Mouse (Mus musculus) CH12.LX (cell line): ENCODE measurements around the gene Skap1. TPM values are rescaled to one million over a fixed set of nuclear protein-coding genes. Genes with fewer than 3 reads are reported as not detected.

ENCODE experiments used
- DNase-seq: peaks from one replicate; pipeline ENCODE4 v3.0.0-alpha.2; 2013; ENCODE audit errors: extremely low read depth
- H3K27ac ChIP-seq: 2 replicates; pipeline ENCODE4 v1.5.1; 2012; ENCODE audit warnings: low read depth, mild to moderate bottlenecking, control low read depth, moderate library complexity; ENCODE audit not compliant: insufficient read depth
- H3K27me3 ChIP-seq: replicated peaks from 2 replicates; pipeline ENCODE3; 2012; ENCODE audit warnings: inconsistent platforms
- H3K36me3 ChIP-seq, 2 experiments: replicated peaks in 1 of 2; 2 replicates each; pipeline versions ENCODE3 to v1.6.1; 2012; ENCODE audit warnings: inconsistent platforms in 1 of 2, low read length in 1 of 2, mild to moderate bottlenecking in 1 of 2, mixed read lengths in 1 of 2, moderate library complexity in 1 of 2; ENCODE audit not compliant: control insufficient read depth in 1 of 2, insufficient read depth in 1 of 2
- H3K4me1 ChIP-seq, 2 experiments: 2 replicates each; pipeline ENCODE4 v1.6.1; 2012; ENCODE audit warnings: inconsistent platforms in 1 of 2, moderate library complexity in 1 of 2; ENCODE audit not compliant: insufficient read depth in 2 of 2, control insufficient read depth in 1 of 2
- H3K4me2 ChIP-seq: 2 replicates; pipeline ENCODE4 v1.6.1; 2012; ENCODE audit warnings: low read depth, mild to moderate bottlenecking, control low read depth; ENCODE audit not compliant: poor library complexity, insufficient read depth, severe bottlenecking
- H3K4me3 ChIP-seq, 3 experiments: fragments of 150-350 bp in 1 of 3; sonication (generic) in 1 of 3; replicated peaks in 1 of 3; 2 replicates each; pipeline versions ENCODE3 to v1.5.1; 2011 to 2012; ENCODE audit warnings: low read depth in 2 of 3, low read length in 2 of 3, mild to moderate bottlenecking in 2 of 3, moderate library complexity in 2 of 3, control low read depth in 1 of 3, improper control_type of control experiment in 1 of 3, inconsistent platforms in 1 of 3, mixed read lengths in 1 of 3; ENCODE audit not compliant: poor library complexity in 1 of 3
- H3K79me2 ChIP-seq: replicated peaks from 2 replicates; pipeline ENCODE4 v1.6.1; 2012; ENCODE audit warnings: mild to moderate bottlenecking, moderate library complexity; ENCODE audit not compliant: control insufficient read depth, poor library complexity, insufficient read depth, severe bottlenecking; ENCODE audit errors: extremely low read depth
- H3K9ac ChIP-seq: 2 replicates; pipeline ENCODE4 v1.6.1; 2012; ENCODE audit warnings: low read depth, mild to moderate bottlenecking, control low read depth, moderate library complexity; ENCODE audit not compliant: insufficient read depth
- H3K9me3 ChIP-seq: replicated peaks from 2 replicates; pipeline ENCODE3; 2012; ENCODE audit warnings: low read length, inconsistent platforms, mixed read lengths
- BHLHE40 ChIP-seq: IDR thresholded peaks from 2 replicates; pipeline ENCODE4 v1.6.1; 2011; ENCODE audit warnings: mild to moderate bottlenecking, low read depth, low read length, improper control_type of control experiment
- CHD1 ChIP-seq: IDR thresholded peaks from 2 replicates; pipeline ENCODE4 v1.6.1; 2012; ENCODE audit warnings: low read depth, low read length, improper control_type of control experiment, inconsistent platforms
- CHD2 ChIP-seq: IDR thresholded peaks from 2 replicates; pipeline ENCODE4 v1.6.1; 2011; ENCODE audit warnings: low read length, improper control_type of control experiment
- CTCF ChIP-seq, 2 experiments: IDR thresholded peaks in 1 of 2; conservative IDR thresholded peaks in 1 of 2; 2 replicates each; pipeline ENCODE4 v1.5.1; 2011 to 2012; ENCODE audit warnings: low read depth in 2 of 2, low read length in 2 of 2, improper control_type of control experiment in 1 of 2, inconsistent platforms in 1 of 2, mild to moderate bottlenecking in 1 of 2, moderate library complexity in 1 of 2
- E2F4 ChIP-seq: IDR thresholded peaks from 2 replicates; pipeline ENCODE4 v1.6.1; 2011; ENCODE audit warnings: low read depth, low read length, improper control_type of control experiment; ENCODE audit not compliant: insufficient replicate concordance
- ELF1 ChIP-seq: IDR thresholded peaks from 2 replicates; pipeline ENCODE4 v1.6.1; 2014; ENCODE audit warnings: low read depth, mild to moderate bottlenecking, inconsistent platforms, low read length, improper control_type of control experiment
- EP300 ChIP-seq: IDR thresholded peaks from 2 replicates; pipeline ENCODE4 v1.6.1; 2011; ENCODE audit warnings: low read length, improper control_type of control experiment
- ETS1 ChIP-seq: conservative IDR thresholded peaks from 2 replicates; pipeline ENCODE4 v1.6.1; 2012; ENCODE audit warnings: low read depth, mild to moderate bottlenecking, inconsistent platforms, low read length, improper control_type of control experiment, moderate library complexity
- GABPA ChIP-seq: IDR thresholded peaks from 2 replicates; pipeline ENCODE4 v1.6.1; 2012; ENCODE audit warnings: low read depth, low read length, improper control_type of control experiment, inconsistent platforms; ENCODE audit not compliant: insufficient replicate concordance
- HCFC1 ChIP-seq: IDR thresholded peaks from 2 replicates; pipeline ENCODE4 v1.6.1; 2012; ENCODE audit warnings: low read depth, mild to moderate bottlenecking, inconsistent platforms, low read length, improper control_type of control experiment
- IRF4 ChIP-seq: IDR thresholded peaks from 2 replicates; pipeline ENCODE4 v1.6.1; 2014; ENCODE audit warnings: low read depth, mild to moderate bottlenecking, inconsistent platforms, low read length, improper control_type of control experiment
- JUN ChIP-seq: IDR thresholded peaks from 2 replicates; pipeline ENCODE4 v1.6.1; 2011; ENCODE audit warnings: low read depth, mild to moderate bottlenecking, low read length, improper control_type of control experiment, moderate library complexity; ENCODE audit not compliant: insufficient read depth
- JUND ChIP-seq: conservative IDR thresholded peaks from 2 replicates; pipeline ENCODE4 v1.6.1; 2011; ENCODE audit warnings: low read depth, low read length, improper control_type of control experiment
- KAT2A ChIP-seq: IDR thresholded peaks from 2 replicates; pipeline ENCODE4 v1.6.1; 2012; ENCODE audit warnings: low read length, improper control_type of control experiment, inconsistent platforms; ENCODE audit not compliant: insufficient replicate concordance
- MAFK ChIP-seq: IDR thresholded peaks from 2 replicates; pipeline ENCODE4 v1.6.1; 2011; ENCODE audit warnings: low read length, improper control_type of control experiment; ENCODE audit not compliant: insufficient replicate concordance
- MAX ChIP-seq: IDR thresholded peaks from 2 replicates; pipeline ENCODE4 v1.6.1; 2011; ENCODE audit warnings: low read length, improper control_type of control experiment
- MAZ ChIP-seq: IDR thresholded peaks from 2 replicates; pipeline ENCODE4 v1.6.1; 2012; ENCODE audit warnings: low read depth, mild to moderate bottlenecking, inconsistent platforms, low read length, improper control_type of control experiment, moderate library complexity
- MEF2A ChIP-seq: IDR thresholded peaks from 2 replicates; pipeline ENCODE4 v1.6.1; 2014; ENCODE audit warnings: low read depth, mild to moderate bottlenecking, inconsistent platforms, low read length, improper control_type of control experiment, borderline replicate concordance
- MXI1 ChIP-seq: IDR thresholded peaks from 2 replicates; pipeline ENCODE4 v1.6.1; 2011; ENCODE audit warnings: mild to moderate bottlenecking, low read depth, low read length, improper control_type of control experiment
- MYC ChIP-seq: IDR thresholded peaks from 2 replicates; pipeline ENCODE4 v1.6.1; 2011; ENCODE audit warnings: low read depth, mild to moderate bottlenecking, improper control_type of control experiment, low read length
- NELFE ChIP-seq: IDR thresholded peaks from 2 replicates; pipeline ENCODE4 v1.6.1; 2011; ENCODE audit warnings: low read depth, low read length, improper control_type of control experiment
- NRF1 ChIP-seq: IDR thresholded peaks from 2 replicates; pipeline ENCODE4 v1.6.1; 2014; ENCODE audit warnings: low read depth, mild to moderate bottlenecking, inconsistent platforms, low read length, improper control_type of control experiment, moderate library complexity
- PAX5 ChIP-seq: IDR thresholded peaks from 2 replicates; pipeline ENCODE4 v1.6.1; 2012; ENCODE audit warnings: low read length, inconsistent platforms, mixed read lengths
- POLR2A ChIP-seq: IDR thresholded peaks from 2 replicates; pipeline ENCODE4 v1.6.1; 2011; ENCODE audit warnings: low read depth, mild to moderate bottlenecking, improper control_type of control experiment, low read length
- POLR2AphosphoS2 ChIP-seq: IDR thresholded peaks from 2 replicates; pipeline ENCODE4 v1.6.1; 2011; ENCODE audit warnings: low read depth, low read length, improper control_type of control experiment
- RAD21 ChIP-seq: IDR thresholded peaks from 2 replicates; pipeline ENCODE4 v1.6.1; 2011; ENCODE audit warnings: low read depth, mild to moderate bottlenecking, low read length, improper control_type of control experiment, moderate library complexity
- RCOR1 ChIP-seq: conservative IDR thresholded peaks from 2 replicates; pipeline ENCODE4 v1.6.1; 2012; ENCODE audit warnings: low read depth, mild to moderate bottlenecking, inconsistent platforms, low read length, improper control_type of control experiment
- SIN3A ChIP-seq: IDR thresholded peaks from 2 replicates; pipeline ENCODE4 v1.6.1; 2012; ENCODE audit warnings: low read length, improper control_type of control experiment, inconsistent platforms
- SMC3 ChIP-seq: IDR thresholded peaks from 2 replicates; pipeline ENCODE4 v1.6.1; 2011; ENCODE audit warnings: low read depth, low read length, improper control_type of control experiment
- TBP ChIP-seq: conservative IDR thresholded peaks from 2 replicates; pipeline ENCODE4 v1.6.1; 2011; ENCODE audit warnings: low read depth, low read length, improper control_type of control experiment
- TCF12 ChIP-seq: IDR thresholded peaks from 2 replicates; pipeline ENCODE4 v1.6.1; 2014; ENCODE audit warnings: low read depth, mild to moderate bottlenecking, inconsistent platforms, low read length, improper control_type of control experiment
- UBTF ChIP-seq: IDR thresholded peaks from 2 replicates; pipeline ENCODE4 v1.6.1; 2012; ENCODE audit warnings: low read depth, mild to moderate bottlenecking, inconsistent platforms, low read length, improper control_type of control experiment, moderate library complexity
- USF1 ChIP-seq: IDR thresholded peaks from 2 replicates; pipeline ENCODE4 v1.6.1; 2014; ENCODE audit warnings: low read depth, mild to moderate bottlenecking, inconsistent platforms, low read length, improper control_type of control experiment
- USF2 ChIP-seq: conservative IDR thresholded peaks from 2 replicates; pipeline ENCODE4 v1.6.1; 2011; ENCODE audit warnings: low read depth, low read length, improper control_type of control experiment
- ZC3H11A ChIP-seq: IDR thresholded peaks from 2 replicates; pipeline ENCODE4 v1.6.1; 2012; ENCODE audit warnings: low read depth, mild to moderate bottlenecking, inconsistent platforms, low read length, improper control_type of control experiment
- ZKSCAN1 ChIP-seq: IDR thresholded peaks from 2 replicates; pipeline ENCODE4 v1.6.1; 2012; ENCODE audit warnings: low read depth, inconsistent platforms, low read length, improper control_type of control experiment, borderline replicate concordance
- ZMIZ1 ChIP-seq: IDR thresholded peaks from 2 replicates; pipeline ENCODE4 v1.6.1; 2012; ENCODE audit warnings: low read depth, mild to moderate bottlenecking, inconsistent platforms, low read length, improper control_type of control experiment
- ZNF384 ChIP-seq: IDR thresholded peaks from 2 replicates; pipeline ENCODE4 v1.6.1; 2012; ENCODE audit warnings: low read depth, low read length, improper control_type of control experiment, inconsistent platforms
- dilution Hi-C: fragments of 300-500 bp; cut with MboI; formaldehyde crosslinking; loops from 2 replicates; pipeline ENCODE4 v1.14.3; 2020; ENCODE audit warnings: low sequenced_read_pairs; ENCODE audit not compliant: extremely low pct_unique_long_range_greater_than_20kb, extremely low pct_ligation_motif_present
- in situ Hi-C: fragments of 300-500 bp; cut with MboI; formaldehyde crosslinking; loops from 3 replicates; pipeline ENCODE4 v1.14.3; 2019; ENCODE audit warnings: low sequenced_read_pairs, low pct_ligation_motif_present, low pct_unique_long_range_greater_than_20kb, mixed read lengths
- polyA plus RNA-seq: library from polyadenylated mRNA; unstranded; fragments of >175 nt; gene quantifications from 2 replicates; pipeline ENCODE4 v1.2.1, GENCODE M21; 2012; ENCODE audit warnings: low read depth; ENCODE audit not compliant: insufficient read length
- total RNA-seq, 2 experiments: library from RNA; depleted of rRNA; stranded (reverse); fragments of 300-350 nt in 1 of 2; fragments of >200 nt in 1 of 2; gene quantifications; 2 replicates each; pipeline ENCODE4 v1.2.3; 2012 to 2014

The Skap1 gene
- total and polyA plus RNA-seq, 3 experiments: not detected

DNA sequence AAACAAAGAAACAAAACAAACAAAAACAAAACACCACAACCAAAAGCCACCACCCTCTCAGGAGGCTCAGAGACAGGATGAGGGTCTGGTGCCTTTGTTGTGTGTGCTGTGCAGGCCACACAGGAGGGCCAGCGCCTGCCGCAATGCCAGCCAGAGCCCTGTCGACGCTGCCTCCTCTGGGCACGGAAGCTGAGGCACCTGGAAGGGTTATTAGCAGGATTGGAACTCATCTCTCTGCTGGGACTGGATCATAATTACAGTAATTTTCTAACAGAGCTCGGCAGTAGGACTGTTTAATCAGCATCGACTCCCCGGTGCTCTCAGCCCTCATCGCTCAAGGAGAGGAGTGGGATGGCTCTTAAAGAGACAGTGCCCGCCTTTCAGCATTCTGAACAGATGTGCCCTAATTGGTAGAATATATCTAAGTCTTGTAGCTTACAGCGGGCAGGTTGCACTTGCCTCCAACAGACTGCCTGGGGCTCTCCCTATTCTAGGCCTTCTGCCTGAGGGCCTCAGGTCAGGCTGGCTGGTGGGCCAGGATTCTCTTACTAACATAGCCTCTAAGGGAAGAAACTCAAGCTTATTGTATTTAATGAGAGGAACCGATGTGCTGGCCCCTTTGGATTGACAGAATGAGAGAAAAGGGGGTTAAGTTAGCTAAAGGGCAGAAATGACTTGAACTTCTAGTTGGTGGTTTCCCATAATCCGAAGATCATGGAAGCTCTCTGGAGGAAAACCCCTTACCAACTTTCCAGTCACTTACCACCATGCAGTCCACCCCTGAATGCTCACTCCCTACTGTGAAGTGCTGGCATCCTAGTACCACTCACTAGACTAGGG is 300.3 kb downstream of the Skap1 start:
- TF ChIP-seq JUND (peak; percentile 61; the same call in 1 of the 2 replicates), MYC (no peak), USF1 (no peak), MAX (peak; percentile 64), RAD21 (no peak), USF2 (no peak), E2F4 (no peak), TBP (no peak), SMC3 (no peak), EP300 (peak; percentile 84), TCF12 (peak; percentile 53; the same call in 1 of the 2 replicates), UBTF (no peak), RCOR1 (peak; percentile 84), CTCF (conservative IDR thresholded peaks at IDR 0.05 in 1 of 2, IDR thresholded peaks at IDR 0.05 in 1 of 2; ENCODE audit: low read depth in 2 of 2, low read length in 2 of 2) (no peak), GABPA (no peak), HCFC1 (no peak; the same call in 1 of the 2 replicates), ZNF384 (no peak), MAZ (peak; percentile 78), MXI1 (peak; percentile 19; the same call in 1 of the 2 replicates), CHD1 (peak; percentile 46; the same call in 1 of the 2 replicates), POLR2AphosphoS2 (peak; percentile 67), NELFE (no peak), POLR2A (no peak; the same call in 1 of the 2 replicates), PAX5 (no peak), ZC3H11A (no peak), ZKSCAN1 (no peak), IRF4 (peak; percentile 88), ZMIZ1 (no peak), SIN3A (peak; percentile 50; the same call in 1 of the 2 replicates), CHD2 (peak; percentile 25; the same call in 1 of the 2 replicates), NRF1 (no peak), MEF2A (peak; percentile 79), ELF1 (peak; percentile 18; the same call in 1 of the 2 replicates), JUN (peak; percentile 50), ETS1 (0 out of 2 replicates have a peak, but pooled peaks have one; percentile 43), BHLHE40 (peak; percentile 57), MAFK (no peak), KAT2A (0 out of 2 replicates have a peak, but pooled peaks have one; percentile 30)
- TF ChIP-seq, all 38 proteins: peak for 18
- peak overlapping the region; percentile 87 for H3K27ac ChIP-seq
- no peak overlapping the region for H3K4me2 ChIP-seq
- no peaks in the 10 kb centered on the region for H3K79me2 ChIP-seq
- DNase-seq: peak; percentile 59
- no peak overlapping the region for H3K9ac ChIP-seq
- H3K27me3 ChIP-seq: no peaks in the 10 kb centered on the region
- H3K9me3 ChIP-seq: no peaks in the 10 kb centered on the region
- H3K4me3 ChIP-seq: peak overlapping the region in 1 of 3 experiments; percentile 16
- H3K36me3 ChIP-seq: peaks cover 35 to 65% of the 10 kb centered on the region in 2 experiments
- peaks cover 42 to 98% of the 10 kb centered on the region in 2 experiments for H3K4me1 ChIP-seq
- dilution Hi-C loops (no loop called here), in situ Hi-C loops (no loop called here)
